Mouse (Mus musculus): ENCODE results near the gene Sema5b.

The Sema5b gene

GRCm38 (mm10) chr16:35648862-35649261, 107.9 kb downstream of the Sema5b start:
- no peak for DNase-seq

GRCm38 (mm10) chr16:35652206-35652605, 111.3 kb downstream of the Sema5b start:
- no peak for DNase-seq

- no peak for DNase-seq
Measured at GRCm38 (mm10) chr16:35652706-35653105, 111.8 kb downstream of the Sema5b start.

GRCm38 (mm10) chr16:35653951-35654350, 113.0 kb downstream of the Sema5b start:
- DNase-seq, result no peak

GRCm38 (mm10) chr16:35660222-35660621, 119.3 kb downstream of the Sema5b start:
- peak; percentile 15 for DNase-seq

GRCm38 (mm10) chr16:35663831-35664414, 123.0 kb downstream of the Sema5b start:
- DNase-seq, result no peak

- DNase-seq, result no peak
Measured at GRCm38 (mm10) chr16:35664847-35665246, 123.9 kb downstream of the Sema5b start.

GRCm38 (mm10) chr16:35677511-35678113, 136.7 kb downstream of the Sema5b start:
- DNase-seq, result no peak

- DNase-seq, result no peak
Measured at GRCm38 (mm10) chr16:35678476-35678875, 137.5 kb downstream of the Sema5b start.

GRCm38 (mm10) chr16:35681327-35682108, 140.6 kb downstream of the Sema5b start:
- no peak for DNase-seq

- DNase-seq, result no peak
Measured at GRCm38 (mm10) chr16:35685027-35685426, 144.1 kb downstream of the Sema5b start.

- no peak for DNase-seq
Measured at GRCm38 (mm10) chr16:35686491-35686890, 145.5 kb downstream of the Sema5b start.

GRCm38 (mm10) chr16:35691606-35692005, 150.7 kb downstream of the Sema5b start:
- no peak for DNase-seq

- DNase-seq, result no peak
Measured at GRCm38 (mm10) chr16:35694250-35694846, 153.4 kb downstream of the Sema5b start.

- no peak for DNase-seq
Measured at GRCm38 (mm10) chr16:35696103-35696502, 155.2 kb downstream of the Sema5b start.

GRCm38 (mm10) chr16:35701823-35702222, 160.9 kb downstream of the Sema5b start:
- DNase-seq, result no peak

- DNase-seq, result peak; percentile 40
Measured at GRCm38 (mm10) chr16:35703763-35704679, 163.1 kb downstream of the Sema5b start.

GRCm38 (mm10) chr16:35704796-35705195, 163.9 kb downstream of the Sema5b start:
- DNase-seq, result no peak

- no peak for DNase-seq
Measured at GRCm38 (mm10) chr16:35707004-35707403, 166.1 kb downstream of the Sema5b start.

GRCm38 (mm10) chr16:35711004-35711403, 170.1 kb downstream of the Sema5b start:
- DNase-seq, result no peak

GRCm38 (mm10) chr16:35713606-35714005, 172.7 kb downstream of the Sema5b start:
- DNase-seq, result no peak
